Mouse (Mus musculus) intestine, embryonic 14.5 days (tissue): ENCODE measurements around the gene Snx5. TPM values are rescaled to one million over a fixed set of nuclear protein-coding genes. Genes with fewer than 3 reads are reported as not detected.

Experiments used
- ATAC-seq: fragments of 200-750 bp; cut with Nextera tagmentation; replicated peaks from 2 replicates; pipeline ENCODE4 v1.8.0; 2017; ENCODE audit warnings: low read depth, moderate number of reproducible peaks, moderate TSS enrichment, moderate library complexity; ENCODE audit not compliant: low FRiP score, low TSS enrichment
- DNase-seq: peaks from one replicate; pipeline ENCODE4 v3.0.0-alpha.2; 2018; ENCODE audit warnings: low spot score
- H3K27ac ChIP-seq: fragments of 300-500 bp; sonication (generic); 2 replicates; pipeline ENCODE4 v1.5.1; 2014; ENCODE audit warnings: low read depth, mild to moderate bottlenecking, control low read depth
- H3K27me3 ChIP-seq: fragments of 300-500 bp; sonication (generic); replicated peaks from 2 replicates; pipeline ENCODE4 v1.6.1; 2014; ENCODE audit warnings: low read length, control low read depth; ENCODE audit not compliant: control insufficient read depth, insufficient read depth
- H3K36me3 ChIP-seq: fragments of 300-500 bp; sonication (generic); 2 replicates; pipeline ENCODE4 v1.6.1; 2014; ENCODE audit warnings: low read length, control low read depth; ENCODE audit not compliant: control insufficient read depth, insufficient read depth
- H3K4me1 ChIP-seq: fragments of 300-500 bp; sonication (generic); replicated peaks from 2 replicates; pipeline ENCODE4 v1.6.1; 2014; ENCODE audit warnings: low read length, control low read depth, mixed read lengths; ENCODE audit not compliant: control insufficient read depth, insufficient read depth
- H3K4me2 ChIP-seq: fragments of 300-500 bp; sonication (generic); 2 replicates; pipeline ENCODE4 v1.6.1; 2014; ENCODE audit warnings: low read length
- H3K4me3 ChIP-seq: fragments of 300-500 bp; sonication (generic); 2 replicates; pipeline ENCODE4 v1.5.1; 2014; ENCODE audit warnings: low read depth, low read length, control low read depth, mixed read lengths
- H3K9ac ChIP-seq: fragments of 300-500 bp; sonication (generic); 2 replicates; pipeline ENCODE4 v1.6.1; 2014; ENCODE audit warnings: mild to moderate bottlenecking, low read length
- H3K9me3 ChIP-seq: fragments of 300-500 bp; sonication (generic); 2 replicates; pipeline ENCODE4 v1.6.1; 2016; ENCODE audit warnings: low read length, control low read depth; ENCODE audit not compliant: control insufficient read depth
- WGBS: fragments of 180-500 bp; shearing (Covaris S2); extraction: QIAGEN DNeasy Blood & Tissue Kit; methylation state at CpG from one replicate; pipeline ENCODE4 v1.1.7; 2014; 5-methylcytosine and 5-hydroxymethylcytosine counted together
- polyA plus RNA-seq: library from polyadenylated mRNA; unstranded; fragments of >200 nt; fragmentation: Nextera tagmentation; extraction: Ambion mirVana; gene quantifications from 2 replicates; pipeline ENCODE4 v1.2.1, GENCODE M21; 2014

Snx5 gene
- 134 and 139 TPM in 2 replicates for polyA plus RNA-seq

DNA sequence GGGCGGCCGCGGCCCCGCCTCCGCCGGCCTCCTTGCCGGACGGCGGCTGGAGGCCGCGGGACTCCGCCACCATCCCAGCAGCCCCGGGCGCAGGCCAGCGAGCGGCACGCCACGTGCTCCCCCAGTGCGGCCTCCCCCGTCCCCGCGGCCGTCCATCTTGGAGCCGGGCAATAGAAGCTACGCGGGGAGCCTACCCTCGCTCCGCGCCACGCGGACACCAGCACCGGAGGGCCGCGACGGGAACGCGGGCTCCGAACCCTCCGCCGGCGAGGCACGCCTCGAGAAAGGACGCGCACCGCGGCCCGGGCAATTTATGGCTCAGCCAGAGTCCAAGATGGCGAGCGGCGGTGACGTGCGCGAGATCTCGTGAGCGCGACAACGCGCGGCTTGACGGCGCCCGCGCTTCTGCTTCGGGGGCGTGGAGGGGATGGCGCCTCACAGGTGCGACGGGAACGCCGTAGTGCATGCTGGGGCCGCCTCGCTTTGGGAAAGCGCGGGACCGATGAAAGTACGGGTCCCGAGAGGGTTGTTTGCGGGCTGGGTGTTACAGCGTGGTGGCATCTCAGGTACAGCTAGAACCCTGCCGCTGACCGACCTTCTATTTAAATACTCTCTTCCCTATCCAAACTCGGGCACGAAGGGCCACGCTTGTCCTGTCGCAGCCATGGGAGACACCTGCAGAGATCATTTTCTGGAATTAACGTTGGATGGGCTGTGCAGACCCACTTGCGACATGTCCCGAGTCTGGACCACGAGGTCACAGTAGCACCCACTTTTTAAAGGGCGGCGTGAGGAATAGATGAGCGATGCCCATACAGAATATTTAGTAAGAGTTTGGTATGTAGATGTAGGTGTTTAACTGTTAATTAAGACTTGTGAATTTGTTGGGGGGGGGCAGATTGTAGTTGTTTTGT, at the start of gene Snx5, which contains the start of gene Mgme1:
Gene Snx5, minus strand, starts transcription at position 400 of the 914 bp plus-strand sequence.
Gene Mgme1, plus strand, starts transcription at position 157 of the 914 bp plus-strand sequence.
- ATAC-seq: peak; percentile 96
- no peaks in the 10 kb centered on the region for H3K9me3 ChIP-seq
- H3K4me3 ChIP-seq: peak within 1 kb of the TSS; percentile 93
- H3K27me3 ChIP-seq: no peaks in the 10 kb centered on the region
- peaks cover 31% of the 10 kb centered on the region for H3K4me1 ChIP-seq
- peak; percentile 97 for DNase-seq
- H3K4me2 ChIP-seq: peak within 1 kb of the TSS; percentile 78
- H3K9ac ChIP-seq: peak within 1 kb of the TSS; percentile 99
- H3K36me3 ChIP-seq: peaks cover 8% of the 10 kb centered on the region; the same call in 1 of the 2 replicates
- peak within 1 kb of the TSS; percentile 96 for H3K27ac ChIP-seq
- WGBS: under 1% methylated on average over 93 of the region's 93 CpGs

DNA sequence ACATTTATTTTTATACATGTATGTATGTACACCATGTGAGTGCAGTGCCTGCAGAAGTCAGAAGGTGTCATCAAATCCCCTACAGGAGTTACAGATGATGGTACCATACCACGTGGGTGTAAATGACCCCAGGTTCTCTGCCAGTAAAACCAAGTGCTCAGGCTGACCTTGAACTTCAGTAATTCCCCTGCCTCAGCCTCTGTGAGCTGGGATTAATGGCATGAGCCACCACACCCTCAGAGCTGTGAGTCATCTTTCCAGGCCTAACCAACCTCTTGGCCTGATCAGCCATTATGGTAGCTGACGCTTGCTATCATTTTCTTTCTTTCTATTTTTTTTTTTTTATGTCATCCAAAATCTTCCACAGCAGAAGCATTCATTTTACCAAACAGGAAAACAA, 40.7 kb upstream of the Snx5 start:
- WGBS: 85% methylated on average over 2 of the region's 2 CpGs
- H3K4me1 ChIP-seq: no peaks in the 10 kb centered on the region
- H3K9ac ChIP-seq: no peak overlapping the region
- no peaks in the 10 kb centered on the region for H3K27me3 ChIP-seq
- no peak overlapping the region for H3K4me3 ChIP-seq
- no peaks in the 10 kb centered on the region for H3K36me3 ChIP-seq
- H3K9me3 ChIP-seq: no peaks in the 10 kb centered on the region
- no peak overlapping the region for H3K4me2 ChIP-seq
- ATAC-seq (no peak), DNase-seq (no peak)
- no peak overlapping the region for H3K27ac ChIP-seq

DNA sequence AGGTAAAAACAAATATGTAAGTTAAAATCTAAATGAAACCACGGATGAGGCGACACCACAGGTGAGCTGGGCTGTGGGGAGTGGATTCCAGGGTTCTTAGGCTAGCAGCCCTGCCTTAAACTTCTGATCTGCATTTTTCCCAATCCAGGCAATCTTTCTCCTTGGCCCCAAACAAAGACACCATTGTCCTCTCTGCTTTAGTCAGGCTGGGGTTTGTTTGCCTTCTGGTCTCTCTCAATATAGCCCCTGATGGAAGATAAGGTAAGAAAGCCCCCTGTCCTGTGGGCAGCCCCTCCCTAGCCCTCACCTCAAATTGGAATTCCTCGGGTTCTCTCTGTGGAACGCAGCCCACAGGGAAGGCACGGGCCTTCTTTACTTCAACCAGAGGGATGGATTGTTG, 39.6 kb upstream of the Snx5 start:
- peak; percentile 64 for ATAC-seq
- H3K27me3 ChIP-seq: no peaks in the 10 kb centered on the region
- no peaks in the 10 kb centered on the region for H3K4me1 ChIP-seq
- DNase-seq: no peak
- 40% methylated on average over 5 of the region's 5 CpGs for WGBS
- no peak overlapping the region for H3K9ac ChIP-seq
- H3K9me3 ChIP-seq: no peaks in the 10 kb centered on the region
- H3K4me2 ChIP-seq: no peak overlapping the region
- H3K4me3 ChIP-seq: no peak overlapping the region
- peak overlapping the region; percentile 70 for H3K27ac ChIP-seq
- H3K36me3 ChIP-seq: no peaks in the 10 kb centered on the region

DNA sequence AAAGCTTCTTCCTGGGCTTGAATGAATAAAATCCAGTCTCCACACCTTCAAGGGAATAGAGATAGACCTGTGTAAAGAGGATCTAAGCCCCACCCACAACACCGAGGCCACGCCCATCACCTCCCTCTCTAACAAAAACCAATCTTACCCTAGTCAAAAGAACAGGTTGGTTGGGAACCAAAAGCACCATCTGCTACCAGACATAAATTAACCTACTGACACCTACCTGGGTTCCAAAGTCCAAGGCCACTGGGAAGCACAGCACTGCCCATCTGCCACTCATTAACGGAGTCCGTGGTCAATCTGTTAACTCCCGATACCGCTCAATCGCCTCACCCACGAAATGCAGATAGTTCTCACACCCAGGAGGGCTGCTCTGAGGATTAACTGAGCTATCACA, 37.9 kb upstream of the Snx5 start:
- DNase-seq (no peak), ATAC-seq (no peak; the same call in 1 of the 2 replicates)
- H3K9me3 ChIP-seq: no peaks in the 10 kb centered on the region
- H3K36me3 ChIP-seq: no peaks in the 10 kb centered on the region
- no peak overlapping the region for H3K4me2 ChIP-seq
- no peaks in the 10 kb centered on the region for H3K4me1 ChIP-seq
- no peak overlapping the region for H3K27ac ChIP-seq
- H3K9ac ChIP-seq: no peak overlapping the region
- 56% methylated on average over 8 of the region's 8 CpGs for WGBS
- H3K4me3 ChIP-seq: no peak overlapping the region
- no peaks in the 10 kb centered on the region for H3K27me3 ChIP-seq

DNA sequence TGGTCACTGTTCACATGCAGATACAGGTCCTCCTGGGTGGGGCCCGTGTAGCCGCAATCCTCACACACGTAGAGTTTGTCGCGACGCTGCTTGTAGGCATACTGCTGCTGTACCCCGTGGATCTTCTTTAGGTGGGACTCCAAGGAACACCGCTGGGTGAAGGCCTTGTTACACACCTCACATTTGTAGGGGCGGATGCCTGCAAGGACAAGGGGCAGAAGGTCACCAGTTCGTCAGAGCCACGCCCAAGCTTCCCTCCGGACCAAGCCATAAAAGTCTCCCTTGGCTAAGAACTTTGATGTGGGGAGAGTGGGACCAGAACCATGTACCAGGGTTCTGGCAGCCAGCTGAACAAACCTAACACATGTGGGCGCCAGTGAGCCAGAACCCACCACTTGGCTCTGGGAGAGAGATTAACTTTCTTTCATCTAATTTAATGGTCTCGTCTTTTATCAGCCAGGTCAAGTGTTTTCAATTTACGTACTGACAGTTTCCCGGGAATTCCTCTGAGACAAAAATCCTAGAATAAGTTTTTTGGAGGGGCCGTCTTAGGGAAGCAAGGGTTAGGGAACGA, 35.1 kb upstream of the Snx5 start:
- Histone ChIP-seq H3K4me1 (no peaks in the 10 kb centered on the region), H3K4me3 (no peak overlapping the region), H3K9me3 (no peaks in the 10 kb centered on the region), H3K36me3 (no peaks in the 10 kb centered on the region), H3K27me3 (no peaks in the 10 kb centered on the region), H3K9ac (no peak overlapping the region), H3K4me2 (no peak overlapping the region), H3K27ac (no peak overlapping the region)
- ATAC-seq (no peak), DNase-seq (no peak)
- 63% methylated on average over 18 of the region's 18 CpGs for WGBS

DNA sequence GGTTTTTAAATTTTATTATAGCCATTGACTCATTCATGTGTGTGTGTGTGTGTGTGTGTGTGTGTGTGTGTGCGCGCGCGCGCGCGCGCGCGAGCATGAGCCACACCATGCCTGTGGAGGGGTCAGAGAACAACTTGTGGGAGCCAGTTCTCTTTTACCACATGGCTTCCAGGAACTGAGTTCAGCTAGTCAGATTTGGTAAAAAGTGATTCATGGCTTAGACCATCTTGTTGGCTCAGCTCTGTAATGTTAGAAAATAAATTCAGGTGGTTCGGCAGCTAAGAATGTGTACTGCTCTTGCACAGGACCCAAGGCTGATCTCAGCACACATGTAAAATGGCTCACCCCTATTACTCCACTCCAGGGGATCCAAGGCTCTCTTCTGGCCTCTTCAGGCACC, 30.4 kb upstream of the Snx5 start:
- ATAC-seq: no peak

DNA sequence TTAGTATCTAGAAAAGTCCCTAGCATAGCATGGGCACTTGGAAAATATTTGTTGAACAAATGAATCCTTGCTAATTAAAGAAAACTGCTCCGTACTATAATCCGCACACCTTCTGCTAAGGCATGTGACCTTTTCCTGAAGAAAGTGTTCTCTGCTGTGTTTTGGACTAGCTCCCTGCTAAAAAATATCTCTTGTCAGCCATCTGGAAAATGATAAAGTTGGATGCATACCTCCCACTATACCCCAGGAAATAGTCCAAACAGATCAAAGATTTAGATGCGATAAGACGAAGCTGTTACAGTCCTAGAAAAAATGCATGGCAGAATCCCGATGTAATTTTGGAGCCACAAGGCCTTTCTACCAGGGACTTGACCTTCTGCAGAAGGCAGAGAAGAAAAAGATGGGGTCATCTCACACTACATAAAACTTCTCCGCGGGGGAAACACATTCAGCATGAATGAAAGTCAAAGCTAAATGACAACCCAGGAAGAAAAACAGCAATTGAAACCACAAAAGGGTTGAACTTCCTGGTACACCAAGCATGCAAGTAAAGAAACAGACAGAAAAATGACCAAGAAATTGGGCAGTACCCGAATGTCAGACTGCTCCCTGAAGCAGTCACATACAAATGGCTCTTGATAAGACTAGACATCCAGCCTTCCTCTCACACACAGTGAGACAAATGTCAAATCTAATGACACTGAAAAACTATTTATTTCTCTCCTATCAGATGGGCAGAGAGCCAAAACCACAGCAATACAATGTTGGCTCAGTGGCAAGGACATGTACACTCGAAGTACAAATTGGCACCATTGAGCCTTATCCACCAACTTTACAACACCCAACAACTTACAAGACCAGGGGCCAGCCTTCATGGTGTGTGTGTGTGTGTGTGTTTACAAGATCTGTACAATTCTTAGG, 29.3 kb upstream of the Snx5 start:
- H3K4me1 ChIP-seq: 0 out of 2 replicates have a peak, but pooled peaks cover 3% of the 10 kb centered on the region
- H3K4me3 ChIP-seq: no peak overlapping the region
- H3K27ac ChIP-seq: no peak overlapping the region
- no peaks in the 10 kb centered on the region for H3K9me3 ChIP-seq
- ATAC-seq (no peak), DNase-seq (no peak)
- no peaks in the 10 kb centered on the region for H3K27me3 ChIP-seq
- no peak overlapping the region for H3K4me2 ChIP-seq
- H3K9ac ChIP-seq: no peak overlapping the region
- 57% methylated on average over 9 of the region's 9 CpGs for WGBS
- H3K36me3 ChIP-seq: no peaks in the 10 kb centered on the region

More for the DNA sequence above, 30.4 kb upstream of the Snx5 start:
- Histone ChIP-seq H3K27me3 (no peaks in the 10 kb centered on the region), H3K9ac (no peak overlapping the region), H3K4me1 (0 out of 2 replicates have a peak, but pooled peaks cover 3% of the 10 kb centered on the region), H3K4me2 (no peak overlapping the region), H3K4me3 (no peak overlapping the region), H3K9me3 (no peaks in the 10 kb centered on the region), H3K36me3 (no peaks in the 10 kb centered on the region), H3K27ac (no peak overlapping the region)
- 96% methylated on average over 11 of the region's 11 CpGs for WGBS
- no peak for DNase-seq

DNA sequence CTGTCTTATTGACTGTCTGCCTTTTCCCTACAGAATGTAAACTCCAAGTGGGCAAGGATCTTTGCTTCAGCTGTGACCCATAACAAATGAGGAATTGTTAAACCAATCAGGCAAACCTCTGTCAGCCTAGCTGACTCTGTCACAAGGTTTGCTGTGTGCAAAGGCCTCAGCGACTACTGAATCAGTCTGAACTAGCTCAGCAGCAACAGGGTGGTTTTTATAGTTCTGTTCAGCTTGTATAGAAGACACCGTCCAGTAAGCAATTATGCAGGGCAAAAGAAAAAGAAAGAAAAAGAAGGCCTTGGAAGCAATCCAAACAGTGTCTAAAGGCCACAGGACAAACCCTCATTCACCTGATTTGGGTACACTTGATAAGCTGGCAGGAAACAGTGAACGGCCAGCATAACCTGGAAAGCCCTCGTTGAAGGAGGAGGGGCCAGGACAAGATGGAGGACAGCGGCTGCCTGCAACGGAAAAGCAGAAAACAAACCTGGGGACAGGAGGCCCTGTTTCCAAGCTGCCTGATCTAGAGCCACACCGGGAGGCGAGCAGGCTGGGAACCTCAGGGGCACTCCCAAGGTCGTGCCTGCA, 24.5 kb upstream of the Snx5 start:
- H3K4me2 ChIP-seq: no peak overlapping the region
- no peak overlapping the region for H3K27ac ChIP-seq
- no peaks in the 10 kb centered on the region for H3K36me3 ChIP-seq
- no peak overlapping the region for H3K4me3 ChIP-seq
- 0 out of 2 replicates have a peak, but pooled peaks cover under 1% of the 10 kb centered on the region for H3K4me1 ChIP-seq
- no peaks in the 10 kb centered on the region for H3K27me3 ChIP-seq
- DNase-seq (no peak), ATAC-seq (no peak)
- WGBS: 62% methylated on average over 9 of the region's 9 CpGs
- no peaks in the 10 kb centered on the region for H3K9me3 ChIP-seq
- no peak overlapping the region for H3K9ac ChIP-seq
